Mouse (Mus musculus) midbrain, embryonic 15.5 days (tissue): Measurements from ENCODE around the gene Pip4k2c. TPM values are rescaled to one million over a fixed set of nuclear protein-coding genes. Genes with fewer than 3 reads are reported as not detected.
A peak's percentile ranks its signal among the peaks of the same experiment; 100 is the strongest.

Source experiments
- ATAC-seq: fragments of 200-750 bp; cut with Nextera tagmentation; replicated peaks from 2 replicates; pipeline ENCODE4 v1.8.0; 2017; ENCODE audit warnings: moderate TSS enrichment
- H3K27ac ChIP-seq: fragments of 300-500 bp; sonication (generic); 2 replicates; pipeline ENCODE4 v1.5.1; 2015; ENCODE audit warnings: mild to moderate bottlenecking, inconsistent platforms
- H3K27me3 ChIP-seq: fragments of 300-500 bp; sonication (generic); replicated peaks from 2 replicates; pipeline ENCODE4 v1.6.1; 2015; ENCODE audit warnings: inconsistent platforms
- H3K36me3 ChIP-seq: fragments of 300-500 bp; sonication (generic); replicated peaks from 2 replicates; pipeline ENCODE4 v1.6.1; 2015; ENCODE audit warnings: inconsistent platforms
- H3K4me1 ChIP-seq: fragments of 300-500 bp; sonication (generic); 2 replicates; pipeline ENCODE4 v1.6.1; 2015; ENCODE audit warnings: inconsistent platforms
- H3K4me2 ChIP-seq: fragments of 300-500 bp; sonication (generic); 2 replicates; pipeline ENCODE4 v1.6.1; 2015; ENCODE audit warnings: inconsistent platforms, mild to moderate bottlenecking, moderate library complexity
- H3K4me3 ChIP-seq: fragments of 300-500 bp; sonication (generic); 2 replicates; pipeline ENCODE4 v1.5.1; 2015; ENCODE audit warnings: mild to moderate bottlenecking, inconsistent platforms
- H3K9ac ChIP-seq: fragments of 300-500 bp; sonication (generic); 2 replicates; pipeline ENCODE4 v1.6.1; 2015; ENCODE audit warnings: mild to moderate bottlenecking, inconsistent platforms
- H3K9me3 ChIP-seq: fragments of 300-500 bp; sonication (generic); 2 replicates; pipeline ENCODE4 v1.6.1; 2016; ENCODE audit warnings: inconsistent platforms
- WGBS: fragments of 180-500 bp; shearing (Covaris S2); methylation state at CpG from one replicate; pipeline ENCODE4 v1.1.7; 2015; ENCODE audit warnings: mixed read lengths; 5-methylcytosine and 5-hydroxymethylcytosine counted together
- polyA plus RNA-seq: library from polyadenylated mRNA; unstranded; fragments of >200 nt; fragmentation: Nextera tagmentation; extraction: Ambion mirVana; gene quantifications from 2 replicates; pipeline ENCODE4 v1.2.1, GENCODE M21; 2015

Pip4k2c gene
- polyA plus RNA-seq, result 17.9 and 18.7 TPM in 2 replicates

GRCm38 (mm10) chr10:127211414-127211854, at the start of gene Pip4k2c:
TSS of gene Pip4k2c (minus strand) at chr10:127211585.
- Histone ChIP-seq H3K27ac (peak within 1 kb of the TSS; percentile 64), H3K9ac (peak within 1 kb of the TSS; percentile 65), H3K4me2 (peak within 1 kb of the TSS; percentile 74), H3K36me3 (no peaks in the 10 kb centered on the region; the same call in 1 of the 2 replicates), H3K27me3 (no peaks in the 10 kb centered on the region), H3K4me1 (peaks cover 15% of the 10 kb centered on the region), H3K9me3 (no peaks in the 10 kb centered on the region), H3K4me3 (peak within 1 kb of the TSS; percentile 82)
- peak; percentile 97 for ATAC-seq
- WGBS, result 1% methylated on average over 41 of the region's 47 CpGs

GRCm38 (mm10) chr10:127258489-127258888, 47.1 kb upstream of the Pip4k2c start:
- Histone ChIP-seq H3K27me3 (no peaks in the 10 kb centered on the region), H3K9ac (no peak overlapping the region), H3K27ac (no peak overlapping the region), H3K9me3 (no peaks in the 10 kb centered on the region), H3K36me3 (no peaks in the 10 kb centered on the region), H3K4me1 (peaks cover 59% of the 10 kb centered on the region), H3K4me3 (no peak overlapping the region), H3K4me2 (peak overlapping the region; percentile 75)
- ATAC-seq, result no peak
- 79% methylated on average over 8 of the region's 8 CpGs for WGBS

GRCm38 (mm10) chr10:127257790-127258189, 46.4 kb upstream of the Pip4k2c start:
- Histone ChIP-seq H3K4me1 (peaks cover 55% of the 10 kb centered on the region), H3K9ac (no peak overlapping the region), H3K27me3 (no peaks in the 10 kb centered on the region), H3K36me3 (no peaks in the 10 kb centered on the region), H3K4me3 (no peak overlapping the region), H3K4me2 (no peak overlapping the region), H3K9me3 (no peaks in the 10 kb centered on the region), H3K27ac (no peak overlapping the region)
- no peak for ATAC-seq
- 86% methylated on average over 6 of the region's 6 CpGs for WGBS

GRCm38 (mm10) chr10:127255625-127256345, 44.4 kb upstream of the Pip4k2c start:
- H3K4me1 ChIP-seq, result peaks cover 43% of the 10 kb centered on the region
- no peak overlapping the region for H3K4me3 ChIP-seq
- ATAC-seq, result no peak
- H3K27me3 ChIP-seq, result no peaks in the 10 kb centered on the region
- peak overlapping the region; percentile 20; the same call in 1 of the 2 replicates for H3K4me2 ChIP-seq
- H3K27ac ChIP-seq, result no peak overlapping the region
- WGBS, result 21% methylated on average over 14 of the region's 14 CpGs
- no peak overlapping the region for H3K9ac ChIP-seq
- H3K36me3 ChIP-seq, result no peaks in the 10 kb centered on the region
- no peaks in the 10 kb centered on the region for H3K9me3 ChIP-seq

DNA sequence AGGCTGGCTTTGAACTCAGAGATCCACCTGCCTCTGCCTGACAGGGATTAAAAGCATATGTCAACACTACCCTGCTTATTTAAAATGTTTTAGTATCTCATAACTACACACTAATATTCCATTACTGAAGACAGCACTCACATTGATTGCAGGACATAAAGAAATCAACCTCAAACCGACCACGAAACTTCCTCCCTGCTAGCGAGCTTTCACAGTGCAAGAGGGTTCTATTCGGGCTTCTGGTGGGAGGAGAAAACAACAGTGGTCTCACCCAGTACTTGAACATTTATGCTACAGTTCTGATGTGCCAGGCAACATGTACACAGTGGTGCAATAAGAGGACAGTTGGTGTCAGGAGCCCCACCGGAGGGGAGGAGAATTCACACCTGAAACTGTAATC, 39.4 kb upstream of the Pip4k2c start:
- no peak for ATAC-seq
- H3K4me2 ChIP-seq, result no peak overlapping the region
- no peak overlapping the region for H3K4me3 ChIP-seq

GRCm38 (mm10) chr10:127238241-127238824, 26.9 kb upstream of the Pip4k2c start:
- no peaks in the 10 kb centered on the region for H3K4me1 ChIP-seq
- WGBS, result 72% methylated on average over 18 of the region's 18 CpGs
- ATAC-seq, result no peak

More for the DNA sequence above, 39.4 kb upstream of the Pip4k2c start:
- H3K9ac ChIP-seq, result no peak overlapping the region
- H3K27me3 ChIP-seq, result no peaks in the 10 kb centered on the region
- no peaks in the 10 kb centered on the region for H3K4me1 ChIP-seq
- no peaks in the 10 kb centered on the region for H3K9me3 ChIP-seq
- peaks cover 23% of the 10 kb centered on the region for H3K36me3 ChIP-seq
- WGBS, result 93% methylated on average over 5 of the region's 5 CpGs
- no peak overlapping the region for H3K27ac ChIP-seq

GRCm38 (mm10) chr10:127236541-127236940, 25.2 kb upstream of the Pip4k2c start:
- Histone ChIP-seq H3K27ac (no peak overlapping the region), H3K9ac (no peak overlapping the region), H3K27me3 (no peaks in the 10 kb centered on the region), H3K36me3 (peaks cover 74% of the 10 kb centered on the region), H3K4me1 (no peaks in the 10 kb centered on the region), H3K4me3 (no peak overlapping the region), H3K9me3 (no peaks in the 10 kb centered on the region), H3K4me2 (no peak overlapping the region)
- WGBS, result 45% methylated on average over 9 of the region's 9 CpGs
- ATAC-seq, result no peak

More at GRCm38 (mm10) chr10:127238241-127238824, 26.9 kb upstream of the Pip4k2c start:
- no peak overlapping the region for H3K4me3 ChIP-seq
- no peak overlapping the region for H3K9ac ChIP-seq
- H3K27me3 ChIP-seq, result no peaks in the 10 kb centered on the region
- no peak overlapping the region for H3K27ac ChIP-seq
- no peak overlapping the region for H3K4me2 ChIP-seq
- H3K9me3 ChIP-seq, result no peaks in the 10 kb centered on the region
- H3K36me3 ChIP-seq, result peaks cover 81% of the 10 kb centered on the region

- Histone ChIP-seq H3K4me2 (no peak overlapping the region), H3K9ac (no peak overlapping the region), H3K4me1 (no peaks in the 10 kb centered on the region), H3K27ac (no peak overlapping the region), H3K36me3 (peaks cover 67% of the 10 kb centered on the region), H3K4me3 (no peak overlapping the region), H3K27me3 (no peaks in the 10 kb centered on the region), H3K9me3 (no peaks in the 10 kb centered on the region)
- WGBS, result 83% methylated on average over 9 of the region's 9 CpGs
- no peak for ATAC-seq
Measured at GRCm38 (mm10) chr10:127233141-127233540, 21.8 kb upstream of the Pip4k2c start.

DNA sequence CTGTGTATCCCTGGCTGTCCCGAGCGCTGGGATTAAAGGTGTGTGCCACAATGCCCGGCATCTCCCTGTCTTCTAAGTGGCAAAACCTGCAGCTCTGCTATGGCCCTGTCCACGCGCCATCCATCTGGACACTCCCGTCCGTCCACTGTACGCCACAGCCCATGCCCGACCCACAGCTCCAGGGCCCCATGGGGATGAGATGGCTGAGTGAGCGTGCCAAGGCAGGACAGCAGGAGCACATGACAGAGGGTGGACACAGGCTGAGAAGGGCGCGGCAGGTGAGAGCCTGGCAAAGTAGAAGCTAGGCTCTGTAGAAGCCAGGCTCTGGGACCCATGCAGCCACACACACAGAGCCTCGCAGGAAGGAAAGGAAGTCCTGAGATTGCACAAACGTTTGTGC, 20.4 kb upstream of the Pip4k2c start:
- ATAC-seq, result no peak
- no peaks in the 10 kb centered on the region for H3K4me1 ChIP-seq
- peaks cover 68% of the 10 kb centered on the region for H3K36me3 ChIP-seq
- no peaks in the 10 kb centered on the region for H3K27me3 ChIP-seq
- H3K4me2 ChIP-seq, result no peak overlapping the region
- H3K27ac ChIP-seq, result no peak overlapping the region
- WGBS, result 84% methylated on average over 14 of the region's 14 CpGs
- no peak overlapping the region for H3K9ac ChIP-seq
- H3K4me3 ChIP-seq, result no peak overlapping the region
- H3K9me3 ChIP-seq, result no peaks in the 10 kb centered on the region

DNA sequence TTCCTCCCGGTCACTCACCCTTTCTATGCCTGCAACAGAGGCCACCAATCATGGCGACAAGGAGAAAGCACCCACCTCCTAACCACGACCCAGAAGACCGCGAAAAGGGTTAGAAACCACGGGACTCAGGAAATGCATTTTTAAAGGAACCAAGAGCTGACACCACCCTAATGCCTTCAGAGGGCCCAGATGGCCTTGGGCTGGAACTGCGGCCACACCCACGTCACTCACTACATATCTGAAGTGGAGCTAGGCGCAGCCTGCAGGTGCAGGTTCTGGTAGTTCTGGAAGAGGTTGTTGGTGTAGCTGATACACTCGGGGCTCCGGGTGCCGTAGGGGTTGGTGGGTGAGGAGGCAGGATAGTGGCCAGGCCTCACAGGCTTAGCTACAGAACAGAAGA, 19.3 kb upstream of the Pip4k2c start:
- Histone ChIP-seq H3K4me2 (no peak overlapping the region), H3K4me1 (no peaks in the 10 kb centered on the region), H3K27ac (no peak overlapping the region), H3K4me3 (no peak overlapping the region), H3K27me3 (no peaks in the 10 kb centered on the region), H3K9me3 (no peaks in the 10 kb centered on the region), H3K9ac (no peak overlapping the region), H3K36me3 (peaks cover 63% of the 10 kb centered on the region)
- no peak for ATAC-seq
- 87% methylated on average over 12 of the region's 12 CpGs for WGBS

GRCm38 (mm10) chr10:127228897-127229296, 17.5 kb upstream of the Pip4k2c start:
- Histone ChIP-seq H3K36me3 (peaks cover 58% of the 10 kb centered on the region), H3K9ac (no peak overlapping the region), H3K4me2 (no peak overlapping the region), H3K4me1 (no peaks in the 10 kb centered on the region), H3K4me3 (no peak overlapping the region), H3K27me3 (no peaks in the 10 kb centered on the region), H3K27ac (no peak overlapping the region), H3K9me3 (no peaks in the 10 kb centered on the region)
- ATAC-seq, result peak; percentile 45
- WGBS, result 24% methylated on average over 4 of the region's 4 CpGs

DNA sequence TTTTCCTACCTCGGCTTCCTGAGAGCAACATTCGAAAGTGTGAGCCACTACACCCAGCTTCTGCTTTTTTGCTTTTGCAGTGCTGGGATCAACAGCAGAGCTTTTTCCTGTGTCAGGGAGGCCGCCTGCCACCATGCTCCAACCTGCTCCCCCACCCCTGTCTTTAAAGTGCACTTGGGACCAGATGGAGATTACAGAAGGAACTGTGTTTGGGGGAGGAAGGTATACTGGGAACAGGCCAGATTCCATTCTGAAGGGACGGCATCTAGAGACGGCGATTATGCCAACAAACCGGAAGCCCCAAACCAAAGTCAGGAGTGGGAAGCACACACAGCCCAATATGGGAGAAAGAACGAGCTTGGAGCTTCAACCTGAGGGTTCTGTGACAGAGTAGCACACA, 15.8 kb upstream of the Pip4k2c start:
- Histone ChIP-seq H3K27me3 (no peaks in the 10 kb centered on the region), H3K4me1 (no peaks in the 10 kb centered on the region), H3K36me3 (peaks cover 47% of the 10 kb centered on the region), H3K9ac (no peak overlapping the region), H3K9me3 (no peaks in the 10 kb centered on the region), H3K27ac (no peak overlapping the region), H3K4me3 (no peak overlapping the region), H3K4me2 (no peak overlapping the region)
- no peak for ATAC-seq
- 93% methylated on average over 8 of the region's 8 CpGs for WGBS
